Mouse (Mus musculus): ENCODE measurements around the gene Dnm2. TPM values are rescaled to one million over a fixed set of nuclear protein-coding genes. Genes with fewer than 3 reads are reported as not detected.
"Not testable (repeated sequence)": the region's sequence is repeated elsewhere in the genome, so short reads cannot be mapped to it uniquely, and the experiment has no call there.

Gene Dnm2
- polyA plus RNA-seq, 2 experiments from 2014 or later: 97.0 to 119 TPM

- ATAC-seq: no peak
Observed at GRCm38 (mm10) chr9:21456930-21457634, 32.4 kb downstream of the Dnm2 start.

DNA sequence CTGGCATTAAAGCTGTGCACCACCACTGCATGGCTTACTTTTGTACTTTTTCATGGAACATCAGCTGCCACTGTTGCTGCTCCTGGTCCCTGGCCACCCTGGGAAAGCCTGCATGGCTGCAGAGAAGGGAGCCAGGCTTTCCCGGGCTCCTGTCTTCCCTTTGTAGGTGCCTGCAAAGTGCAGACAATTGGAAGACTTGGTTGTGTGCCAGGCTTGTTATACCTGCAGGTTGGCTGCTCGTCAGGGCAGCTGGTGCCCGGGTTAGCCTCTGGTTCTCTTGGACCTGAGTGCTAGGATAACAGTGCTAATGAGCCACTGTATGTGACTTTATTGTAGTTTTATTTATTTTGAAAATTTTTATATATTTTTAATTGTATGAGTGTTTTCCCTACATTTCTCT lies 34.1 kb downstream of the Dnm2 start:
- ATAC-seq: no peak

GRCm38 (mm10) chr9:21460400-21460940 lies 35.8 kb downstream of the Dnm2 start:
- ATAC-seq: no peak

- ATAC-seq: peak; percentile 39
Observed at GRCm38 (mm10) chr9:21463138-21463590, 38.5 kb downstream of the Dnm2 start.

DNA sequence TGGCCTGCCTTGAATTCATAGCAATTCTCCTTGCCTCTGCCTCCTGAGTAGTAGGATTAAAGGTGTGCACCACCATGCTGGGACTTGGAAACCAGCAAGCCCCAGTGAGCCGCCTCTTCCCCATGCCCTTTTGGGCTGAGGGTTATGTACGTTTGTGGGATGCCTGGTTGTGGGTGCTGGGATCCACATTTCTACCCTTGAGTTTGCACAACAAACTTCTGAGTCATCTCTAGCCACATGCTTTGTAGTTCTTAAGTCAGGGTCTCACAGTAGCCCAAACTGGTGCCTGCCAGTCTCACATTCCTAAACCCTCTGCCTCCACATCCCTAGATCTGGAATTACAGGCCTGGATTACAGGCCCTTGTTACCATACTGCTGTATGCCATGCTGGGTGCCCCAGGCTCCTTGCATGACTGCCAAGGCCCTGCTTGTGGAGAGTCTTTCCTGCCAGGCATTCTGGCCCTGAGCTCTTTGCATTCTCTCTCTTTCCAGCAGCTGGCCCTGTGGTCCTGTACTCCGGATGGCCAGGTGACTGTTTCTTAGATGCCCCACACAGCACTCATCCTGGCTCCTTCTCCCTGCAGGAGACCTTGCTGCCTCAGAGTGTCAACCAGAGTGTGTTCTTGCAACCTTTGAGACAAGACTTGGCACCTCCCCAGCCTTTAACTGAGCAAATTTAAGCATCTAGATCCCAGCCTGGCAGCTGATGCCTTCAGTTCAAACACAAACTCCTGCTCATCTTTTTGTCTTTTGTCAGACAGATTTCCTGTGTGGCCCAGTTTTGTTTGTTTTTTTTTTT lies 39.3 kb downstream of the Dnm2 start:
- no peak for ATAC-seq

GRCm38 (mm10) chr9:21464565-21464928 lies 39.8 kb downstream of the Dnm2 start:
- ATAC-seq: not testable (repeated sequence)

GRCm38 (mm10) chr9:21469032-21470024 lies 44.6 kb downstream of the Dnm2 start:
- peak; percentile 69 for ATAC-seq

DNA sequence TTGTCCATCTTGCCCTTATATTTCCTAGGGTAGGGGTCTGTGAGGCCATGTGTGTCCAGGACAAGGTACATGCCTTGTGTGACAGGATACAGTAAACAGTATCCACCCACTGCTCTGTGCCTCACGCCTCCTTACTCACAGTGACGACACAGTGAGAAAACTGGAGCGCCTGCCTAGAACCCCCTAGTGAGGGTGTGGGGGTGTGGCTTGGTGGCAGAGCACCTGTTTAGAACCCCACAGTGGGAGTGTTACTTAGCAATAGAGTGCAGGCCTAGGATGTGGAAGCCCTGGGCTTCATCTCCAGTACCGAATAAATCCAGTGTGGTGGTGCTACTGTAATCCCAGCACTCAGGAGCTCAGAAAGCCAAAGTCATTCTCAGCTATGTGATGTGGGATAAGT lies 48.2 kb downstream of the Dnm2 start:
- no peak for ATAC-seq

DNA sequence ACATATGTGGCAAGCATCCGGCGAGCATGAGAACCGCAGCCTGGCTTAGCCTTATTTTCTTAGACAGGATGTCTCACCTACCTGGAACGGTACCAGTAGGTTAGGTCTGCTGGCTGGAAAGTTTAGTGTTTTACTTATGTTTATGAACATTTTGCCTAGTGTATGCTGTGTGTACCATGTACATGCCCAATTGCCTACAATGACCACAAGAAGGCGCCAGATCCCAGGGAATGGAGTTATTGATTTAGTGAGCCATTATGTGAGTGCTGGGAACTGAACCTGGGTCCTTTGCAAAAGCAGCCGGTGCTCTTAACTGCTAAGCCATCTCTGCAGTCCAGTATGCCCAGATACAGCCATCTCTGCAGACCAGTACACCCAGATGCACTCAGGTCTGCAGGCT lies 53.0 kb downstream of the Dnm2 start:
- no peak for ATAC-seq

GRCm38 (mm10) chr9:21484065-21484464 lies 59.4 kb downstream of the Dnm2 start:
- no peak for ATAC-seq

GRCm38 (mm10) chr9:21488246-21488645 lies 63.5 kb downstream of the Dnm2 start:
- ATAC-seq: not testable (repeated sequence)

DNA sequence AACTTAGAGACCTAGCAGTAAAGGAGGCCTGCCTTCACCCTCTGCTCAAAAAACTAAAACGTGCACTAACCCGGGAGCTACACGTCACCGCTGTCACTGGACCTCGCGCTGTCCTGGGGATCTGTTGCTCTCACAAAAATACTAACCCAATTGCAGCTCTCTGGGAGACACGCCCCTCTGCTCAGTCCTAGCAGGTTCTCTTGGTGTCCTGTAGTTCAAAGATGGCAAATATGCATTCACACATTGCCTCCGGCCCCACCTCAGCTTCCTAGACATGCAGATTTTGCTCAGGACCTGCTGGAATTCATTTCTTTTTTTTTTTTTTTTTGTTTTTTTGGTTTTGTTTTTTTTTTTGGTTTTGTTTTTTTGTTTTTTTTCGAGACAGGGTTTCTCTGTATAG lies 66.0 kb downstream of the Dnm2 start:
- ATAC-seq: no peak

DNA sequence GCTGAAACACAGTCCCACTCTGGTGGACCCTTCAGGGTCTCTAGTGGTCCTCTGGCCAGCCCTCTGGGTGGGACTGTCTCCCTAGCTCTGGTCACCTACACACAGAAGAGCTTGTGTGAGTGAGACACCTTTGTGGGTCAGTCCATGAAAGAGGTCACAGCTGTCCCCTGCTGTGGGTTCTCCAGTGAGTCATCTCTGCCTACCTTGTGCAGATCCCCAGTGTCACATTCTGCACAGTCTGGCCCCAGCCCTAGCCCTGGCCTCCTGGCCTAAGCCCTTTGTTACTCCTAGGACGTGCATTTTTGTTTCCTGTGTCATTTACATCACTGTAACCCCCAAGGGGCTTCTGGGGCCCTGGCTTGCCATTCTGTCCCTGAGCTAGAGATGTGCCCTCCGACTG lies 69.2 kb downstream of the Dnm2 start:
- ATAC-seq: no peak

- no peak for ATAC-seq
Observed at GRCm38 (mm10) chr9:21494726-21495125, 70.0 kb downstream of the Dnm2 start.

DNA sequence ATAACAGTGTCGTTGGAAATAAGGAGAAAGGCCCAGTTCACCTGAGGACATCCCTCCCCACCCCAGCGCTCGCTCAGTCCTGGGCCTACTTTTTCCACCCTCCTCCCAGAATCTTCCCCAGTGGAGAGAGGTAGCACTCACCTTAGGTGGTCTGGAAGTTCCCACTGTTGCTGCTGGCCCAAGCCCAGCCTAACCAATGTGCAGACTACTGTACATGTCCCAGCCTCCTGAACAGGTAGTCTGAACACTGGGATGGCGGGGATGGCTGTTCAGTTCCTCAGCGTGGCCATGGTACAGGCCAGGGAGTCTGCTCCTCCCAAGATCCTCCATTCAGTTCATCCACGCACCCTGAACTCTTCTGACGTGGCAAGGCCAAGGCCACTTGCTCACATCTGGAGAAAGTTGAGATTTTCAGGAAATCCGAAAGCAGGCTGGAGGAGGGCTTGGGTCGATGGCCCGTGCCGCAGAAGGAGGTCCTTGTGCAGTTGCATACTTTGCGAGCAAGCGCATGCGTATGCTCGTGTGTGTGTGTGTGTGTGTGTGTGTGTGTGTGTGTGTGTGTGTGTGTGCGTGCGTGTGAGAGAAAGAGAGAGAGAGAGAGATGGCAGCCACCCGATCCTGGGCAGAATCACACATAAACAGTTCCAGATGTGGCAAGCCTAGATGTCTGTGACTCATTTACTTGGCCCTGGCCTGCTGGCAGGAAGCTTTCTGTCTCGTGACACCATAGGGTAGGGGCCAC lies 71.8 kb downstream of the Dnm2 start:
- ATAC-seq: no peak

DNA sequence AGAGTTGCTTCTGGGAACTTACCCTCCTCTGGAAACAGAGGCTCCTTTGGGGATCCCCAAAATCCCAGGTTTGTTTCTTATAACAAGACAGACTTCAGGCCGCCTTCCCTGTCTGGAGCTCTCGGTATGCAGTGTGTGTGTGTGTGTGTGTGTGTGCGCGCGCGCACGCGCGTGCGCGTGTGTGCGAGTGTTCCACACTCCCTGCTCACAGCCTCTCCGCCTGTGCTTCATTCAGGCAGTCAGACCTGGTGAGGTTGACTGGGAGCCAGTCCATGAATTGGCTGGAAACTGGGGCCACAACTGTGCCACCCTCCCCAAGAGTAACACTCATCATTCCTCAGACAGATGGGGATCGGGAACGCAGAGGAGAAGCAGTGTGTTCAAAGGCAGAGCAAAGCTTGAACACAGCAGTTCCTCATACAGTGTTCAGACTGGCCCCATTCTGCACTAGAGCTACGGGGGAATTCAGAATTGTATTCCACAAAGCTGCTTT lies 72.4 kb downstream of the Dnm2 start:
- ATAC-seq: no peak

GRCm38 (mm10) chr9:21497664-21498063 lies 73.0 kb downstream of the Dnm2 start:
- no peak for ATAC-seq

DNA sequence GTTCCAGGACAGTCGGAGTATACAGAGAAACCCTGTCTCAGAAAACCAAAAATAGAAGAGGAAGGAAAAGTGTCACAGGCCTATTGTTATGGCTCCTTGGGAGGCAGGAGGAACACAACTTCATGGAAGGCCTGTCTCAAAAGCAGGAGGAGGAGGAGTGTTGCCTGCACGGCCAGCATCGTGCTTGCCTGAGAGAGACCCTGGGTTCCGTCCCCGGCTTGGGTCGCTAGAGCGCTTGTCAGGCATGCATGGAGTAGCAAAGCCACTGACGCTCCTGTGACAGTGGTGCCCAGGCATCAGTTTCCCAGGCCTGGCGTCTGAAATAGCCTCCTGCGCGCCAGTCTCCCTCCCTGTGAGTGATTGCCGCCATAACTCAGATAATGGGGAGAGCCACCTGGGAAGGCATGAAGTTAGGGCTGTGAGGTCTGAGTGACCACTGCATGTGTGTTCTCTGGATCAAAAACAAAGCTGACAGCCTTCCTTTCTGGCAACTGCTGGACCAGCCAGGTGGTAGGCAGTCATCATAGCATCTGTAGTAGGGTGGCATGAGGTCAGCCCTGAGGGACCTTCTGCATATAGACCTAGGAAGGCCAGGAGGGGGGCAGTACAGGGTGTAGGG lies 73.7 kb downstream of the Dnm2 start:
- ATAC-seq: no peak

GRCm38 (mm10) chr9:21503352-21503751 lies 78.6 kb downstream of the Dnm2 start:
- no peak for ATAC-seq

DNA sequence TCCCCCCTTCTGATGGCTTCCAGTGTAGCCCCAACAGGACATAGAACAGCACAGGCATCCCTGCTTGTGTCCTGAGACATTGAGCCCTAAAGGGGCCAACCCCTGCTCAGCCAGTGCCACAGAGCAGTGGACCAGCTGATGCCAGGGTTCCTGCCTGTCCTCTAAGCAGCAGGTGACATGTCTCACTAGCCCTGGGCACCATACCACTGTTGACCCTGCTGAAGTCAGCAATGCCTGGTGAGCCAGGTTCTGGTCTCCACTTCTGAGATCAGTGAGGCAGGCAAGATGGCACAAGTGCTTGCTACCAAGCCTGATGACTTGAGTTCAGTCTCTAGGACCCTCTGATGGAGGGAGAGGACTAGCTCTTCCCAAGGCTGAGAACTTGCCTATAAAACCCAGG lies 81.1 kb downstream of the Dnm2 start:
- no peak for ATAC-seq

DNA sequence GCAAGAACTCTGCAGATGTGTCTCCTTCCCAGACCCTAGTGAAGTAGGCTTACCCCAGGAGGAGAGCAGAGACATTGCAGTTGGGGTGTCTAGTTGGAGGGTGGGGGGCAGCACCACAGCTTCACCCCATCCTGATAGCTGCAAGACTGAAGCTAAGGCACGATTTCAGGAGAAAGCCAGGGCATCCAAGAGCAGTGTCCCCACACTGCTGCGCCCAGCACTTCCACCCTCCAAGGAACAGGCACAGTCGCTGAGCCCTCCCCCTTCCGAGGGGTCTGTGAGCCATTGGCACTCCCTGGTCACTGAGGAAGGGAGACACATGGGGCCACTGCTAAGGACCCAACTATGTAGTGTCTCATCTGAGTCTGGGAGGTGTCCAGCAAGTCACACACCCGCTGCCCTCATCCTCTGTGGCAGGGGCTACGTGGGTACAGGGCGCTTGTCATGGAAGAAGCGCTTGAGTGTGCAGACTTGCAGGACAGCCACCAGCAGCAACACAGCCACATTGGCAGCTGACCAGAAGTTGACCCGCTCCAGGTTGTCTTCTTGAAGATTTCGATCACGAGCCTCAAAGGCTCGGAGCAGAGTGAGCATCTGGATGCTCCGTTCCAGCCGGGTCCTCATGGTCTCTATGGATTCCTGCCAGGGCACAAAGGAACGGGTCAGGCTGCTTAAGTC lies 83.2 kb downstream of the Dnm2 start:
- ATAC-seq: no peak

Measured in CD4-positive, CD25-positive, alpha-beta regulatory T cell, adult 4 months (primary cell).